ENCODE assay signal across 14 mouse cellular contexts in the genomic region with DNA sequence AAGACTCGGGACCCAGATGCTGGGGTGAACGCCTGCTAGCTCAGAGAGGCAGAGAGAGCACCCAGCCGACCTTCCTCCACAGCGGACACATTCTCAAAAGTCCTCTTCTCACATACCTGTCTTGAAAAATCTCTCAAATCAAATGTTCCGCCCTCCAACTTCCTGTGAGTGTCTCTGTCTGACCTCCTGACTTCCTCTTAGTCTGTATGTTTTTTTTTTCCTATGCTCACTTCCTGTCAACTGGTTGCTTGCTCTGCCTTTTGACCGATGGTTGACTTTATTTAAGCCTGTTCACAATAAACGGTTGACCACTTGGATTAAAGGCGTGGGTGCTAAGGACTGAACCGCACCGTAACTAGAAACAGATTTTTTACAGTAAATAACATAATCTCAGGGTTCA. TPM values are rescaled to one million over a fixed set of nuclear protein-coding genes. Genes with fewer than 3 reads are reported as not detected.
"Had no signal": no experiment of that assay in that cellular context is flagged by ENCODE, and none has a peak within 500 bp of the region (broad histone marks: within the 10 kb centered on the region; RNA-seq: fewer than 3 reads in every experiment).

No protein-coding gene starts in this region.

- DNase-seq: kidney, adult 11 months; layer of hippocampus, adult 9-11 months; layer of hippocampus, postnatal 36 days; liver; liver, embryonic 13.5 days; liver, postnatal 0 days; right cerebral cortex, postnatal 4 days; spleen, adult 18-20 months had no signal

- H3K4me1 ChIP-seq: limb, embryonic 12.5 days; liver, embryonic 13.5 days; neural tube, embryonic 12.5 days; stomach, embryonic 15.5 days had no signal

- H3K9ac ChIP-seq: limb, embryonic 12.5 days; liver, embryonic 13.5 days; liver, postnatal 0 days; midbrain, embryonic 13.5 days; neural tube, embryonic 12.5 days; stomach, embryonic 15.5 days had no signal

- H3K27ac ChIP-seq: limb, embryonic 12.5 days; liver, embryonic 13.5 days; macrophage; midbrain, embryonic 13.5 days; neural tube, embryonic 12.5 days; stomach, embryonic 15.5 days had no signal

- H3K36me3 ChIP-seq: limb, embryonic 12.5 days; liver, embryonic 13.5 days; midbrain, embryonic 13.5 days; neural tube, embryonic 12.5 days; stomach, embryonic 15.5 days had no signal

- H3K27me3 ChIP-seq: liver, embryonic 13.5 days; stomach, embryonic 15.5 days had no signal

- ATAC-seq: liver, postnatal 0 days; midbrain, embryonic 13.5 days had no signal

- H3K4me3 ChIP-seq: limb, embryonic 12.5 days; liver, embryonic 13.5 days; megakaryocyte, embryonic 14.5 days; midbrain, embryonic 13.5 days; neural tube, embryonic 12.5 days; stomach, embryonic 15.5 days had no signal

- H3K9me3 ChIP-seq: limb, embryonic 12.5 days; liver, embryonic 13.5 days; megakaryocyte, embryonic 14.5 days; midbrain, embryonic 13.5 days; neural tube, embryonic 12.5 days; stomach, embryonic 15.5 days had no signal

- H3K4me2 ChIP-seq: limb, embryonic 12.5 days; liver, embryonic 13.5 days; midbrain, embryonic 13.5 days; neural tube, embryonic 12.5 days; stomach, embryonic 15.5 days had no signal

RNA-seq across cellular contexts. Expression of gene Eno4, which starts 35.2 kb away (rescaled TPM):
- polyA plus RNA-seq: liver, postnatal 0 days; macrophage had no signal

RNA-seq across cellular contexts. Expression of gene Hspa12a, which starts 35.4 kb away (rescaled TPM):
- polyA plus RNA-seq: macrophage had no signal
